Mouse (Mus musculus) heart, postnatal 0 days (tissue): ENCODE measurements around the gene Plekha5.

Experiments
- CTCF ChIP-seq: IDR thresholded peaks from 2 replicates; pipeline ENCODE4 v1.5.1; 2016; ENCODE audit warnings: antibody characterized with exemption, control low read depth, low read depth
- EP300 ChIP-seq: IDR thresholded peaks from 2 replicates; pipeline ENCODE4 v1.6.1; 2016; ENCODE audit warnings: antibody characterized with exemption, low read depth

- TF ChIP-seq CTCF: no peak
- no peak for TF ChIP-seq EP300
These were observed 138.2 kb downstream of the Plekha5 start for GRCm38 (mm10) chr6:140561917-140562590.
